Mouse (Mus musculus) right cerebral cortex, adult 18-20 months (tissue): Measurements from ENCODE around the gene Chrna7.

Experiments used
- DNase-seq: peaks from one replicate; pipeline ENCODE4 v3.0.0; 2022; ENCODE audit warnings: mixed read lengths

The Chrna7 gene

GRCm38 (mm10) chr7:63212084-63212723 lies at the start of gene Chrna7:
Gene Chrna7, minus strand, starts transcription at chr7:63212569.
- DNase-seq, result peak; percentile 88

GRCm38 (mm10) chr7:63249404-63249803 lies 37.0 kb upstream of the Chrna7 start:
- no peak for DNase-seq

GRCm38 (mm10) chr7:63237852-63238516 lies 25.6 kb upstream of the Chrna7 start:
- DNase-seq, result no peak

- DNase-seq, result no peak
Measured at GRCm38 (mm10) chr7:63225066-63225780, 12.9 kb upstream of the Chrna7 start.

- DNase-seq, result no peak
Measured at GRCm38 (mm10) chr7:63211641-63212083, 707 bp downstream of the Chrna7 start.

GRCm38 (mm10) chr7:63209501-63209900 lies 2.9 kb downstream of the Chrna7 start:
- DNase-seq, result no peak

GRCm38 (mm10) chr7:63207137-63207536 lies 5.2 kb downstream of the Chrna7 start:
- DNase-seq, result no peak

- DNase-seq, result no peak
Measured at GRCm38 (mm10) chr7:63195560-63195959, 16.8 kb downstream of the Chrna7 start.

- DNase-seq, result no peak
Measured at GRCm38 (mm10) chr7:63189647-63190534, 22.5 kb downstream of the Chrna7 start.

- DNase-seq, result no peak
Measured at GRCm38 (mm10) chr7:63170063-63170787, 42.1 kb downstream of the Chrna7 start.

- DNase-seq, result no peak
Measured at GRCm38 (mm10) chr7:63164617-63165016, 47.8 kb downstream of the Chrna7 start.

GRCm38 (mm10) chr7:63162272-63162864 lies 50.0 kb downstream of the Chrna7 start:
- no peak for DNase-seq

GRCm38 (mm10) chr7:63153239-63153638 lies 59.1 kb downstream of the Chrna7 start:
- no peak for DNase-seq

GRCm38 (mm10) chr7:63148740-63149139 lies 63.6 kb downstream of the Chrna7 start:
- DNase-seq, result no peak

- no peak for DNase-seq
Measured at GRCm38 (mm10) chr7:63148321-63148720, 64.0 kb downstream of the Chrna7 start.

- no peak for DNase-seq
Measured at GRCm38 (mm10) chr7:63122547-63122946, 89.8 kb downstream of the Chrna7 start.

- DNase-seq, result no peak
Measured at GRCm38 (mm10) chr7:63113671-63114070, 98.7 kb downstream of the Chrna7 start.

- no peak for DNase-seq
Measured at GRCm38 (mm10) chr7:63113252-63113651, 99.1 kb downstream of the Chrna7 start.

- DNase-seq, result no peak
Measured at GRCm38 (mm10) chr7:63109348-63109747, 103.0 kb downstream of the Chrna7 start.

- peak; percentile 5 for DNase-seq
Measured at GRCm38 (mm10) chr7:63085954-63086353, 126.4 kb downstream of the Chrna7 start.

- DNase-seq, result no peak
Measured at GRCm38 (mm10) chr7:63084351-63085003, 127.9 kb downstream of the Chrna7 start.
